Mouse (Mus musculus) hindbrain, embryonic 16.5 days (tissue): Measurements from ENCODE around the gene Zbtb33. TPM values are rescaled to one million over a fixed set of nuclear protein-coding genes. Genes with fewer than 3 reads are reported as not detected.

Experiments used
- ATAC-seq: fragments of 200-750 bp; cut with Nextera tagmentation; 2 replicates; pipeline ENCODE4 v1.8.0; 2017; ENCODE audit warnings: moderate TSS enrichment, moderate library complexity
- H3K27ac ChIP-seq: fragments of 300-500 bp; sonication (generic); 2 replicates; pipeline ENCODE4 v1.5.1; 2014; ENCODE audit warnings: low read depth, mild to moderate bottlenecking, control low read depth, low read length, moderate library complexity
- H3K27me3 ChIP-seq: fragments of 300-500 bp; sonication (generic); replicated peaks from 2 replicates; pipeline ENCODE4 v1.6.1; 2014; ENCODE audit warnings: low read length; ENCODE audit not compliant: control insufficient read depth, insufficient read depth
- H3K36me3 ChIP-seq: fragments of 300-500 bp; sonication (generic); 2 replicates; pipeline ENCODE4 v1.6.1; 2014; ENCODE audit warnings: mild to moderate bottlenecking, low read length, moderate library complexity, mixed read lengths; ENCODE audit not compliant: control insufficient read depth, insufficient read depth
- H3K4me1 ChIP-seq: fragments of 300-500 bp; sonication (generic); 2 replicates; pipeline ENCODE4 v1.6.1; 2014; ENCODE audit warnings: low read depth, low read length; ENCODE audit not compliant: control insufficient read depth, insufficient read depth
- H3K4me2 ChIP-seq: fragments of 300-500 bp; sonication (generic); 2 replicates; pipeline ENCODE4 v1.6.1; 2014; ENCODE audit warnings: mild to moderate bottlenecking, low read length, control low read depth, moderate library complexity
- H3K4me3 ChIP-seq: fragments of 300-500 bp; sonication (generic); 2 replicates; pipeline ENCODE4 v1.5.1; 2014; ENCODE audit warnings: mild to moderate bottlenecking, low read length, control low read depth, moderate library complexity
- H3K9ac ChIP-seq: fragments of 300-500 bp; sonication (generic); 2 replicates; pipeline ENCODE4 v1.6.1; 2014; ENCODE audit warnings: low read depth, mild to moderate bottlenecking, control low read depth, low read length, moderate library complexity
- H3K9me3 ChIP-seq: fragments of 300-500 bp; sonication (generic); 2 replicates; pipeline ENCODE4 v1.6.1; 2014; ENCODE audit warnings: mild to moderate bottlenecking, low read length, moderate library complexity; ENCODE audit not compliant: control insufficient read depth
- WGBS: fragments of 180-500 bp; shearing (Covaris S2); extraction: QIAGEN DNeasy Blood & Tissue Kit; methylation state at CpG from one replicate; pipeline ENCODE4 v1.1.7; 2014; 5-methylcytosine and 5-hydroxymethylcytosine counted together
- polyA plus RNA-seq: library from polyadenylated mRNA; unstranded; fragments of >200 nt; fragmentation: Nextera tagmentation; extraction: Ambion mirVana; gene quantifications from 2 replicates; pipeline ENCODE4 v1.2.1, GENCODE M21; 2015

Gene Zbtb33
- polyA plus RNA-seq, 1 experiment from 2014 or later: 3.4 TPM

GRCm38 (mm10) chrX:38185520-38185919 lies 4.1 kb upstream of the Zbtb33 start:
- H3K4me3 ChIP-seq: no peak overlapping the region
- H3K4me1 ChIP-seq: no peaks in the 10 kb centered on the region
- no peaks in the 10 kb centered on the region for H3K9me3 ChIP-seq
- H3K36me3 ChIP-seq: no peaks in the 10 kb centered on the region
- no peak overlapping the region for H3K27ac ChIP-seq
- no peak overlapping the region for H3K9ac ChIP-seq
- no peaks in the 10 kb centered on the region for H3K27me3 ChIP-seq
- H3K4me2 ChIP-seq: no peak overlapping the region
- no peak for ATAC-seq
- 26% methylated on average over 2 of the region's 2 CpGs for WGBS

- Histone ChIP-seq H3K4me1 (peaks cover 3% of the 10 kb centered on the region; the same call in 1 of the 2 replicates), H3K4me3 (peak overlapping the region; percentile 66), H3K27me3 (no peaks in the 10 kb centered on the region), H3K36me3 (no peaks in the 10 kb centered on the region), H3K9me3 (no peaks in the 10 kb centered on the region), H3K9ac (peak overlapping the region; percentile 87), H3K27ac (peak overlapping the region; percentile 84), H3K4me2 (peak overlapping the region; percentile 66)
- ATAC-seq: peak; percentile 24; the same call in 1 of the 2 replicates
- 16% methylated on average over 3 of the region's 3 CpGs for whole genome bisulfite sequencing
Measured at GRCm38 (mm10) chrX:38190458-38190764, 818 bp downstream of the Zbtb33 start.

GRCm38 (mm10) chrX:38201816-38202215 lies 12.2 kb downstream of the Zbtb33 start:
- no peaks in the 10 kb centered on the region for H3K36me3 ChIP-seq
- no peak overlapping the region for H3K4me2 ChIP-seq
- H3K9me3 ChIP-seq: no peaks in the 10 kb centered on the region
- no peaks in the 10 kb centered on the region for H3K4me1 ChIP-seq
- peak; percentile 50; the same call in 1 of the 2 replicates for ATAC-seq
- no peak overlapping the region for H3K9ac ChIP-seq
- 45% methylated on average over 2 of the region's 2 CpGs for WGBS
- H3K27ac ChIP-seq: 0 out of 2 replicates have a peak overlapping the region, but pooled peaks have one; percentile 48
- no peak overlapping the region for H3K4me3 ChIP-seq
- no peaks in the 10 kb centered on the region for H3K27me3 ChIP-seq

GRCm38 (mm10) chrX:38207392-38207791 lies 17.8 kb downstream of the Zbtb33 start:
- Histone ChIP-seq H3K27me3 (no peaks in the 10 kb centered on the region), H3K4me1 (no peaks in the 10 kb centered on the region), H3K4me3 (no peak overlapping the region), H3K9ac (no peak overlapping the region), H3K27ac (no peak overlapping the region), H3K9me3 (no peaks in the 10 kb centered on the region), H3K36me3 (no peaks in the 10 kb centered on the region), H3K4me2 (no peak overlapping the region)
- ATAC-seq: no peak
- WGBS: 74% methylated on average over 1 of the region's 1 CpGs

- no peak overlapping the region for H3K9ac ChIP-seq
- H3K4me3 ChIP-seq: no peak overlapping the region
- no peaks in the 10 kb centered on the region for H3K36me3 ChIP-seq
- no peaks in the 10 kb centered on the region for H3K27me3 ChIP-seq
- H3K27ac ChIP-seq: no peak overlapping the region
- 87% methylated on average over 9 of the region's 9 CpGs for WGBS
- no peak overlapping the region for H3K4me2 ChIP-seq
- no peaks in the 10 kb centered on the region for H3K4me1 ChIP-seq
- no peak for ATAC-seq
- H3K9me3 ChIP-seq: no peaks in the 10 kb centered on the region
Measured at GRCm38 (mm10) chrX:38216986-38217675, 27.5 kb downstream of the Zbtb33 start.

- H3K4me2 ChIP-seq: no peak overlapping the region
- H3K9ac ChIP-seq: no peak overlapping the region
- no peaks in the 10 kb centered on the region for H3K27me3 ChIP-seq
- WGBS: 68% methylated on average over 2 of the region's 2 CpGs
- H3K27ac ChIP-seq: no peak overlapping the region
- no peaks in the 10 kb centered on the region for H3K9me3 ChIP-seq
- no peak for ATAC-seq
- no peak overlapping the region for H3K4me3 ChIP-seq
- H3K36me3 ChIP-seq: no peaks in the 10 kb centered on the region
- no peaks in the 10 kb centered on the region for H3K4me1 ChIP-seq
Measured at GRCm38 (mm10) chrX:38217676-38217991, 28.0 kb downstream of the Zbtb33 start.

- no peaks in the 10 kb centered on the region for H3K4me1 ChIP-seq
- no peak overlapping the region for H3K4me3 ChIP-seq
- no peaks in the 10 kb centered on the region for H3K36me3 ChIP-seq
- no peak for ATAC-seq
- H3K4me2 ChIP-seq: no peak overlapping the region
- WGBS: 52% methylated on average over 2 of the region's 2 CpGs
- no peaks in the 10 kb centered on the region for H3K9me3 ChIP-seq
- no peaks in the 10 kb centered on the region for H3K27me3 ChIP-seq
- no peak overlapping the region for H3K9ac ChIP-seq
- H3K27ac ChIP-seq: no peak overlapping the region
Measured at GRCm38 (mm10) chrX:38222757-38223156, 33.2 kb downstream of the Zbtb33 start.

GRCm38 (mm10) chrX:38229888-38230287 lies 40.3 kb downstream of the Zbtb33 start:
- 83% methylated on average over 1 of the region's 1 CpGs for WGBS
- Histone ChIP-seq H3K27me3 (no peaks in the 10 kb centered on the region), H3K4me3 (no peak overlapping the region), H3K36me3 (no peaks in the 10 kb centered on the region), H3K4me2 (no peak overlapping the region), H3K27ac (no peak overlapping the region), H3K9ac (no peak overlapping the region), H3K9me3 (no peaks in the 10 kb centered on the region), H3K4me1 (no peaks in the 10 kb centered on the region)
- no peak for ATAC-seq

- H3K9ac ChIP-seq: no peak overlapping the region
- H3K4me2 ChIP-seq: no peak overlapping the region
- no peak for ATAC-seq
- no peaks in the 10 kb centered on the region for H3K4me1 ChIP-seq
- no peak overlapping the region for H3K4me3 ChIP-seq
- no peak overlapping the region for H3K27ac ChIP-seq
- no peaks in the 10 kb centered on the region for H3K36me3 ChIP-seq
- H3K27me3 ChIP-seq: no peaks in the 10 kb centered on the region
- no peaks in the 10 kb centered on the region for H3K9me3 ChIP-seq
- 40% methylated on average over 2 of the region's 2 CpGs for WGBS
Measured at GRCm38 (mm10) chrX:38237731-38238130, 48.1 kb downstream of the Zbtb33 start.
